Mouse (Mus musculus) hindbrain, embryonic 15.5 days (tissue): ENCODE measurements around the gene Mark4. TPM values are rescaled to one million over a fixed set of nuclear protein-coding genes. Genes with fewer than 3 reads are reported as not detected.

Experiments used
- ATAC-seq: fragments of 200-750 bp; cut with Nextera tagmentation; 2 replicates; pipeline ENCODE4 v1.8.0; 2017; ENCODE audit warnings: low read depth, moderate number of reproducible peaks, moderate TSS enrichment; ENCODE audit not compliant: low FRiP score
- H3K27ac ChIP-seq: fragments of 300-500 bp; sonication (generic); replicated peaks from 2 replicates; pipeline ENCODE4 v1.5.1; 2015; ENCODE audit warnings: mild to moderate bottlenecking, inconsistent platforms
- H3K27me3 ChIP-seq: fragments of 300-500 bp; sonication (generic); 2 replicates; pipeline ENCODE4 v1.6.1; 2015; ENCODE audit warnings: control low read depth, inconsistent platforms
- H3K36me3 ChIP-seq: fragments of 300-500 bp; sonication (generic); 2 replicates; pipeline ENCODE4 v1.6.1; 2015; ENCODE audit warnings: control low read depth, inconsistent platforms
- H3K4me1 ChIP-seq: fragments of 300-500 bp; sonication (generic); replicated peaks from 2 replicates; pipeline ENCODE4 v1.6.1; 2015; ENCODE audit warnings: control low read depth, inconsistent platforms
- H3K4me2 ChIP-seq: fragments of 300-500 bp; sonication (generic); 2 replicates; pipeline ENCODE4 v1.6.1; 2015; ENCODE audit warnings: moderate library complexity, mild to moderate bottlenecking, inconsistent platforms
- H3K4me3 ChIP-seq: fragments of 300-500 bp; sonication (generic); 2 replicates; pipeline ENCODE4 v1.5.1; 2015; ENCODE audit warnings: mild to moderate bottlenecking, inconsistent platforms
- H3K9ac ChIP-seq: fragments of 300-500 bp; sonication (generic); 2 replicates; pipeline ENCODE4 v1.6.1; 2015; ENCODE audit warnings: inconsistent platforms
- H3K9me3 ChIP-seq: fragments of 300-500 bp; sonication (generic); 2 replicates; pipeline ENCODE4 v1.6.1; 2016; ENCODE audit warnings: control low read depth, inconsistent platforms
- WGBS: fragments of 180-500 bp; shearing (Covaris S2); methylation state at CpG from one replicate; pipeline ENCODE4 v1.1.7; 2015; 5-methylcytosine and 5-hydroxymethylcytosine counted together
- polyA plus RNA-seq: library from polyadenylated mRNA; unstranded; fragments of >200 nt; fragmentation: Nextera tagmentation; extraction: Ambion mirVana; gene quantifications from 2 replicates; pipeline ENCODE4 v1.2.1, GENCODE M21; 2015

The Mark4 gene
- polyA plus RNA-seq, 1 experiment from 2014 or later, result 18.4 TPM

DNA sequence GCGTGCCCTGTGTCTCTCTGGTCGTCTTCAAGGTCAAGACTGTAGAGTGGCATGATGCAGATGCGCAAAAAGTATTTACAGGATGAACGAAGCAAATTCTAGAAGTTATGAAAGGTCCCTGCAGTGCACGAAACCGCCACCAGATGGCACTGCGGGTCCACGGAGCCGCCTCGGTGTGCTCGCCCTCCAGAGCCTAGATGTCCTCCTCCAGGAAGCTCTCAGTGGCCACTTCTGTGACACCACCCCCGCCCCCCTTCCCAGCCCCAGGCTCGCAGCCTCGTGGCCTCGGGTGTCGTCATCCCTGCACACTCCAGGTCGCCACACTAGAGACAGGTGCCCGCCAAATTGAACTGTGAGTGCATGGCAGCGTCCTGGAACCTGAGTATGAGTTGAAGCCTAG is 53.2 kb downstream of the Mark4 start:
- H3K4me2 ChIP-seq, result peak overlapping the region; percentile 46
- peaks cover 12% of the 10 kb centered on the region for H3K4me1 ChIP-seq
- 0 out of 2 replicates have a peak overlapping the region, but pooled peaks have one; percentile 11 for H3K4me3 ChIP-seq
- no peak overlapping the region for H3K9ac ChIP-seq
- H3K36me3 ChIP-seq, result no peaks in the 10 kb centered on the region
- 4% methylated on average over 19 of the region's 19 CpGs for WGBS
- H3K27ac ChIP-seq, result no peak overlapping the region
- H3K9me3 ChIP-seq, result no peaks in the 10 kb centered on the region
- H3K27me3 ChIP-seq, result peaks cover 44% of the 10 kb centered on the region
- peak; percentile 57 for ATAC-seq

DNA sequence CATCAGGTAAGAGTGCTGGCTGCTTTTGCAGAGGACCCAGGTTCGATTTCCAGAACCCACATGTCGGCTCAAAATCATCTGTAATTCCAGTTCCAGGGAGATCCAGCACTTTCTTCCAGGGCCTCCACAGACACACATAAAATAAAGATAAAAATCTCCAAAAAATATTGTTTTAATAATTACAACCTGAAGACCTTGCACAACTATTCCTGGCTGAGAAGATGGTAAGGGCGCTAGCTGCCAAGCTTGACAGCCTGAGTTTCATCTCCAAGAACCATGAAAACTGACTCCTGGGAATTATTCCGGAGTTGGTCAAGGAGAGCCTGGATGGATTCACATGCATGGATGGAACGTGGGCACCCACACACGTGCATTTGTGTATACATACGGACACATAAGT is 54.1 kb downstream of the Mark4 start, which contains the start of gene Ckm:
Gene Ckm (plus strand): TSS at position 301 of the 400 bp plus-strand sequence.
- Histone ChIP-seq H3K4me1 (peaks cover 16% of the 10 kb centered on the region), H3K27ac (no peak within 1 kb of the TSS), H3K4me3 (peak within 1 kb of the TSS; percentile 54), H3K36me3 (no peaks in the 10 kb centered on the region), H3K4me2 (peak within 1 kb of the TSS; percentile 98), H3K9me3 (no peaks in the 10 kb centered on the region), H3K27me3 (peaks cover 50% of the 10 kb centered on the region), H3K9ac (peak within 1 kb of the TSS; percentile 41; the same call in 1 of the 2 replicates)
- WGBS, result 56% methylated on average over 7 of the region's 7 CpGs
- ATAC-seq, result no peak

DNA sequence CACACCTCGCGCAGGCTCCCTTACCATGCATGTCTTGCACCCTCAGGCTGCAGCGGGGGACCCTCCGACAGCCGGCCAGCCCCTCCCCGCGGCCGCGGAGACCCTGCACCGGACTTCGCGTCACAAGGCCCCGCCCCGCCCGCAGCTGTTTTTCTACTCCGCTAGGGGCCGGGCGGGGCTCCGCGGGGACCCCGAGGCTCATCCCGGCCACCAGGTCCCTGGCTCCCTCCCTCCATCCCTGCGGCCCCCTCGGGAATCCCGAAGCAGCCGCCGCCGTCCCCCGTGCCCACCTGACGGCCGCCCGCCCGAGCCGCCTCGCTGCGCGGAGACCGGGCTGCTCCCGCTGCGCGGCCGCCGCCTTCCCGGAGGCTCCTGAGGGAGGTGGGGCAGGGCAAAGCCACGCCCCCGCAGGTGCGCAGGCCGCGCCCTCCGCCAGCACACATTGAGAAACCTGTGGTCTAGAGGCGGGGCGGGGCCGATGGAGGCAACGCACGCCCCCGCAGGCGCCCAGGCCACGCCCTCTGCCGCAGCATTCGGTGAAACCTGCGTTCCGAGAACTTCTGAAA is 54.8 kb downstream of the Mark4 start, which contains the start of gene Klc3:
Gene Klc3 (minus strand): TSS at position 374 of the 566 bp plus-strand sequence.
- peaks cover 19% of the 10 kb centered on the region for H3K4me1 ChIP-seq
- peak; percentile 21; the same call in 1 of the 2 replicates for ATAC-seq
- H3K36me3 ChIP-seq, result no peaks in the 10 kb centered on the region
- WGBS, result under 1% methylated on average over 47 of the region's 62 CpGs
- H3K9ac ChIP-seq, result peak within 1 kb of the TSS; percentile 41; the same call in 1 of the 2 replicates
- H3K9me3 ChIP-seq, result no peaks in the 10 kb centered on the region
- H3K4me2 ChIP-seq, result peak within 1 kb of the TSS; percentile 98
- H3K4me3 ChIP-seq, result peak within 1 kb of the TSS; percentile 54
- H3K27me3 ChIP-seq, result peaks cover 55% of the 10 kb centered on the region
- H3K27ac ChIP-seq, result no peak within 1 kb of the TSS

DNA sequence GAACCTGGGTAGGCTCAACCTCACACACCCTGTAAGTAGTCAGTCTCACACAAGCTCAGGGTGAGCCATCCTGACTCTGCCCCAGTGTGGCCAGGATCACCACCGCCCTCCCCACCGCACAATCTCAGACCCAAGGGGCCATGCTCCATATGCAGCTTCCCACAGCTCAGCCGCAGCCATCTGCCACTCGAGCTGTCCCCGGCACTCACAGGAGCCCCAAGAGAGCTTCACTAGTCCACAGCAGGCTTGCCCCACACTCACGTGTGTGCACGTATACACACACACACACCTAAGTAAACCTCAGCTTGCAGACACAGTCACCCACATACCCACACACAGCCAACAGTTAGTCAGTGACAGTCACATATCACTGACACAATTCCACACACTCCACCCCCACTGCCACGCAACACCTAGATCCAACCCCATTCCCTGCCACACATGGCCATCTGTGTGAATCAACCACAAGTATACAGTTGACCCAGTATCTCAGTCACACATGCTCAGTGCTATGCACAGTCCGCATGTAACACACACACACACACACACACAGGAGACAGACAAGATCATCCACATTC is 56.0 kb downstream of the Mark4 start:
- 64% methylated on average over 9 of the region's 9 CpGs for WGBS
- Histone ChIP-seq H3K9me3 (no peaks in the 10 kb centered on the region), H3K27me3 (peaks cover 55% of the 10 kb centered on the region), H3K4me3 (no peak overlapping the region), H3K9ac (no peak overlapping the region), H3K27ac (no peak overlapping the region), H3K4me2 (no peak overlapping the region), H3K36me3 (no peaks in the 10 kb centered on the region), H3K4me1 (peaks cover 19% of the 10 kb centered on the region)
- no peak for ATAC-seq

DNA sequence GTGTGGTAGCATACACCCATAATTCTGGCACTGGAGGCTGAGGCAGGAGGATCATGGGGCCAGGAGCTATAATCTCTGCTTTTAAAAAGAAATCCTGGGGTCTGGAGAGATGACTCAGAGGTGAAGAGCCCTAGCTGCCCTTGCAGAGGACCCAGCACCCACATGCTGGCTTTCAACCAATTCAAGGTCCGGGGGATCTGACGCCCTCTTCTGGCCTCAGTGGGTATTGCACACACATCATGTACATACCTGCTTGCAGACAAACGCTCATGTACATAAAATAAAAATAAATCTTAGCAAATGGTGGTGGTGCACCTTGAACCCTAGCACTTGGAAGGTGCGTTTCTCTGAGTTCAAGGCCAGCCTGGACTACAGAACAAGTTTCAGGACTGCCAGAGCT is 57.7 kb downstream of the Mark4 start:
- Histone ChIP-seq H3K4me1 (peaks cover 19% of the 10 kb centered on the region), H3K4me2 (no peak overlapping the region), H3K4me3 (no peak overlapping the region), H3K36me3 (no peaks in the 10 kb centered on the region), H3K27ac (no peak overlapping the region), H3K27me3 (peaks cover 53% of the 10 kb centered on the region), H3K9ac (no peak overlapping the region), H3K9me3 (no peaks in the 10 kb centered on the region)
- 81% methylated on average over 4 of the region's 4 CpGs for WGBS
- ATAC-seq, result no peak

DNA sequence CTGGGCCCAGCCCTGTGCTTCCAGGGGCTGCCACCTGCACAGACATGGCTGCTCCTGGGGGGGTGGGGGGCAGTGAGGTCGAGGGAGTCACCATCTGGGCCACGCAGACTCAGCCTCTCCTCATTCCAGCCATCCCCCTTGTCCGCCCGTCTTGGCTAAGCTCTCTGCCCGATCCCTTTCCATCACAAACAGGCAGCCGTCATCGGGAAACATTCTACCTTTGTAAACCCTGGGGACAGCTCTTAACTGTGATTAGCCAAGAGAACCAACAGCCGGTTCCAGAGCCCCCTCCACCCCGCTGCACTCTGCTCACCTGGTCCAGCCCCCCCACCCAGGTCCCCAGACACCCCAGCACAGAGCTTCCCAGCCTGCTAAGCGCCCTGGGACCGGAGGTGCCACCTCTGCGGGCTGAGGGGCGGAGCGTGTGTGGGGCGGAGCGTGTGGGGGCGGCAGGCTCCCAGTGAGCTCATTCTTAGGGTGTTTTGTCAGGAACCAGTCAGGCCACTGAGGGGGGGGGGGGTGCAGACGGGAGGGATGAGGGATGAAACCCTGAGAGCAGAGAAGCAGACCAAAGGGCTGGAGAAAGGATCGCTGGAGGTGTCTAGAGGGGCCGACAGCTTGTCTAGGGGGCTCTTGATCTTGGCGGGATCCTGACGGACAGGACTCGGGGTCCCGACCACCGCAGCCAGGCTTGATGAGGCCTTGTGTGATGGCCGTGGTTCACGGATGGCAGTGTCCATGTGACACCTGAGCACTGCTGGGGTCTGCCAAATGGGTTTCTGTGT is 58.9 kb downstream of the Mark4 start:
- Histone ChIP-seq H3K36me3 (peaks cover 10% of the 10 kb centered on the region), H3K9ac (peak overlapping the region; percentile 2; the same call in 1 of the 2 replicates), H3K4me3 (peak overlapping the region; percentile 6; the same call in 1 of the 2 replicates), H3K9me3 (no peaks in the 10 kb centered on the region), H3K4me1 (peaks cover 16% of the 10 kb centered on the region), H3K27me3 (peaks cover 48% of the 10 kb centered on the region), H3K4me2 (peak overlapping the region; percentile 43), H3K27ac (no peak overlapping the region)
- WGBS, result 4% methylated on average over 26 of the region's 27 CpGs
- ATAC-seq, result no peak

DNA sequence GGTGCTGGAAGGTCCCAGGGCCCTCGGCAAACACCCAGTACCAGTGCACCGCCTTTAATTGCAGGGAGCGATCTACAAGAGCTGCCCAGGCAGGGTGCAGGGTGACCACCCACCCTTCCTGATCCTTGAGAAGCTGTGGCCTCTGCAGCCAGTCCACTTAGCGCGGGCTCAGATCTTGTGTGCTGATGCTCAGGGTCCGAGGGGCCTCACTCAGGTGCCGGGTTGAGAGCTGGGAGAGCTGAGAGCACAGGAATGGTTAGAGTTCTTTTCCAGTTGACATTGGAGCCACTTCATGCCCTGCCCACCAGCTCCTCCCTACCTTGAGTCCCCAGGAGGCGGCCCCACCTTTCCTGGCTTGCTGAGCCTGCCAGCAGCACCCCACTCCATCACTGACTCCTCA is 64.1 kb downstream of the Mark4 start:
- peaks cover 54% of the 10 kb centered on the region for H3K36me3 ChIP-seq
- H3K4me3 ChIP-seq, result no peak overlapping the region
- H3K4me1 ChIP-seq, result peaks cover 4% of the 10 kb centered on the region; the same call in 1 of the 2 replicates
- no peak for ATAC-seq
- H3K27me3 ChIP-seq, result 0 out of 2 replicates have a peak, but pooled peaks cover 5% of the 10 kb centered on the region
- no peak overlapping the region for H3K9ac ChIP-seq
- H3K9me3 ChIP-seq, result no peaks in the 10 kb centered on the region
- no peak overlapping the region for H3K27ac ChIP-seq
- H3K4me2 ChIP-seq, result no peak overlapping the region
- WGBS, result 90% methylated on average over 8 of the region's 8 CpGs

DNA sequence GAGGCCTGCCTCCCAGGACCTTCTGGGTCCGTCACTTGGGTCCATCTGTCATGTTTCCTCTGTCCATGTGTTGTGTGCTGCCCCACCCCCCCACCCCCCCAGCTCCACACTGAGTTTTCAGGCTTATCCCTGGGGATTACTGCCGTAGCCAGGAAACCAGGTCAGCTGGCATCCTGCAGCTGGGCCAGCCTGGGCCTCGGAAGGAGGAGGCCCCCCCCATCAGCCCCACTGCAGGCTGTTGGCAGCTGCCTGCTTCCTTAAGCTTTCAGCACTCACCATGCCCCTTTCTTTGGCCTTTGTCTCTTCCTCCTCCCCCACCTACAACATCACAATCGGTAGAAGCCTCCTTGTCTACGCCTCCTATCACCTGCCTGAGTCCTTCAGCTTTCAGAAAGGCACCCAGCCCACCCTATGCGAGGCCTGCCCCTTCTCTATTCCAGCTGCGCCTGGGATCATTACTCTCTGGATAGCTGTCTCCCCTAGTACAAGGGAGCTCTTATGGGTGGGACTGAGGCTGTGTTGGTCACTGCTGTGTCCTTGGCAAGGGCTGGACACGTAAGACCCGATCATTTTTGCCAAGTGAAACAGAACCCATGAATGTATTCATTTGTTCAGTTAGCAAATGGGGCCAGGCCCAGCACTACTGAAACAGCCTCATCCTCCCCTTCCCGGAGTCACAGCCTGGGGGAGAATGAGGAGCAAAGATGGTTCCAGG is 69.8 kb downstream of the Mark4 start:
- no peak overlapping the region for H3K27ac ChIP-seq
- no peak overlapping the region for H3K4me2 ChIP-seq
- H3K27me3 ChIP-seq, result no peaks in the 10 kb centered on the region
- no peak overlapping the region for H3K4me3 ChIP-seq
- ATAC-seq, result no peak
- peaks cover 3% of the 10 kb centered on the region; the same call in 1 of the 2 replicates for H3K4me1 ChIP-seq
- H3K36me3 ChIP-seq, result peaks cover 70% of the 10 kb centered on the region
- 62% methylated on average over 10 of the region's 10 CpGs for WGBS
- no peaks in the 10 kb centered on the region for H3K9me3 ChIP-seq
- no peak overlapping the region for H3K9ac ChIP-seq

DNA sequence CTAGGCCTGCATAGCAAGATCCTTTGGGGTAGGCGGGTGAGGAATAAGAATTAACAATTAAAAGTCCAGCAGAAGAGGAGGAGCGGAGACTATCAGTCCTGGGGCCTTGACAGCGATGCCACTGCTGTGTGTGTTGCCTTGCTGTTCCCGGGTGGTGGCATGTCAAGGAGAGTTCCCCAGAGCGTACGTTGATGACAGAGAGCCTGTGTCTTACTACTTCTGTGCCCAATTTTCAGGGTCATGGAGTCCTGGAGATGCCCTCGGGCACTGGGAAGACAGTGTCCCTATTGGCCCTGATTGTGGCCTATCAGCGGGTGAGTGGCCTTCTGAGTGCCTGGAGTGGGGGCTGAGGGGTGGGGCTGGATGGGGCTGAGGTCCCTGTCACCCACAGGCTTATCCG is 74.9 kb downstream of the Mark4 start:
- Histone ChIP-seq H3K4me2 (0 out of 2 replicates have a peak overlapping the region, but pooled peaks have one; percentile 58), H3K9me3 (no peaks in the 10 kb centered on the region)
- no peak for ATAC-seq

DNA sequence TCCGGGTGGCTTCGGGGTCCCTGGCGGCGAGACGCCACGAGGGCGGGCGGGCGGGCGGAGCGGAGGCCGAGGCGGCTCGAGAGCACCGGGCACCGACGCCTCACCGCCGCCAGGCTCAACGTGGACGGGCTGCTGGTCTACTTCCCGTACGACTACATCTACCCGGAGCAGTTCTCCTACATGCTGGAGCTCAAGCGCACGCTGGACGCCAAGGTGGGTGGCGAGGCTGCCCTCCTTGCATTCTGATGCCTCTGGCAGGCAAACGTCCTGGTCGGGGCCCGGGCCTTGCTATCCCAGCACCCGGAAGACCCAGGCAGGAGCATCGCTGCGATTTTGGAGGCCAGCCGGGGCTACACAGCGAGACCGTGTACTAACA is 76.5 kb downstream of the Mark4 start:
- ATAC-seq, result peak; percentile 64
- Histone ChIP-seq H3K4me3 (peak overlapping the region; percentile 93), H3K27me3 (no peaks in the 10 kb centered on the region), H3K36me3 (peaks cover 23% of the 10 kb centered on the region), H3K4me2 (peak overlapping the region; percentile 58), H3K9me3 (no peaks in the 10 kb centered on the region), H3K27ac (peak overlapping the region; percentile 71), H3K4me1 (peaks cover 17% of the 10 kb centered on the region), H3K9ac (peak overlapping the region; percentile 82)
- under 1% methylated on average over 28 of the region's 37 CpGs for WGBS

More for the DNA sequence above, 74.9 kb downstream of the Mark4 start:
- Histone ChIP-seq H3K4me1 (peaks cover 17% of the 10 kb centered on the region), H3K27me3 (no peaks in the 10 kb centered on the region), H3K36me3 (peaks cover 33% of the 10 kb centered on the region), H3K9ac (no peak overlapping the region), H3K4me3 (no peak overlapping the region), H3K27ac (no peak overlapping the region)
- 84% methylated on average over 9 of the region's 9 CpGs for WGBS

DNA sequence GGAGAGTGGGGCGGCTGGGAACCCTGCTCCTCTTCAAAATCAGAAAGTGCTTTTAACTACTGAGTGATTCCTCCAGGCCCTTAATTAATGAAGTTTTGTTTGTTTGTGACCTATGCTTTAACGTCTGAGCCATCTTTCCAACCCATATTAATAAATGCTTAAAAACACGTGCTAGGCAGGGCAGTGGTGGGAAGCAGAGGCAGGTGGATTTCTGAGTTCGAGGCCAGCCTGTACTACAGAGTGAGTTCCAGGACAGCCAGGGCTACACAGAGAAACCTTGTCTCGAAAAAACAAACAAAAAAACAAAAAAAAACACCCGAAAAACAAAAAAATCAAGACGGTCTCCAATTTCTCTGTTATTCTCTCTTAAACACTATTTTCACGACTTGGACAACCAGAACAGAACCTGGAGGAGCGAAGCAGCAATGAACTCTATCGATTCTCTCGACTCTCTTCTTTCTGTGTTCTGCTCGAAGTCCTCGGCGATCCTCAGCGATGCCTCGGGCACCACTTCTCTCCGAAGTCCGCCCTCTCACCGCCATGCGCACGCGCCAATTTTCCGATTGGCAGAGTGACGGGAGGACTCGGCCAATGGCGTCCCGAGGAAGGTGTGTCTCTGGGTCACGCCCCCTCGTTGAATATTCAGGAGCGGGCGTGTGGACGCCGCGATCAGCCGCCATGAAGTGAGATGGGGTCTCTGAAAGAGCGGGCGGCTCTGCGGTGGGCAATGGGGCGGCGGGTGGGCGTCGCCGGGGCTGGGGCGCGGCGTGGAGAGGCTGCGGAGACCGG is 77.0 kb downstream of the Mark4 start, which contains the start of gene Ercc2:
Gene Ercc2 (plus strand): TSS at position 634 of the 789 bp plus-strand sequence.
- H3K4me2 ChIP-seq, result peak within 1 kb of the TSS; percentile 58
- H3K27ac ChIP-seq, result peak within 1 kb of the TSS; percentile 71
- no peaks in the 10 kb centered on the region for H3K27me3 ChIP-seq
- peak within 1 kb of the TSS; percentile 93 for H3K4me3 ChIP-seq
- 7% methylated on average over 46 of the region's 48 CpGs for WGBS
- H3K36me3 ChIP-seq, result peaks cover 19% of the 10 kb centered on the region
- H3K4me1 ChIP-seq, result peaks cover 17% of the 10 kb centered on the region
- H3K9ac ChIP-seq, result peak within 1 kb of the TSS; percentile 82
- no peaks in the 10 kb centered on the region for H3K9me3 ChIP-seq
- ATAC-seq, result peak; percentile 95
